Mouse (Mus musculus): ENCODE measurements around the gene Prkch. TPM values are rescaled to one million over a fixed set of nuclear protein-coding genes. Genes with fewer than 3 reads are reported as not detected.
A peak's percentile ranks its signal among the peaks of the same experiment; 100 is the strongest.

The Prkch gene
- polyA plus RNA-seq, 1 experiment from 2014 or later = 11.2 TPM

- H3K36me3 ChIP-seq (ENCODE audit: insufficient read depth, low read length) = no peaks in the 10 kb centered on the region
- ATAC-seq (replicated peaks; ENCODE audit: low FRiP score, low read depth) = 0 out of 2 replicates have a peak, but pooled peaks have one; percentile 10
- TF ChIP-seq CTCF (IDR thresholded peaks at IDR 0.05; ENCODE audit: low read depth) = no peak
- no peak overlapping the region for H3K9ac ChIP-seq (ENCODE audit: low read depth, low read length)
- no peaks in the 10 kb centered on the region for H3K27me3 ChIP-seq (ENCODE audit: insufficient read depth, low read length)
- peaks cover 10% of the 10 kb centered on the region for H3K4me1 ChIP-seq (replicated peaks; ENCODE audit: insufficient read depth, low read length)
- no peak overlapping the region for H3K4me3 ChIP-seq (replicated peaks; ENCODE audit: low read depth, low read length)
- peak; percentile 42 for DNase-seq (ENCODE audit: low spot score)
- WGBS = 9% methylated on average over 8 of the region's 8 CpGs
- H3K4me2 ChIP-seq (ENCODE audit: low read length) = 0 out of 2 replicates have a peak overlapping the region, but pooled peaks have one; percentile 7
- no peaks in the 10 kb centered on the region for H3K9me3 ChIP-seq (replicated peaks; ENCODE audit: low read length)
- H3K27ac ChIP-seq = no peak overlapping the region; the same call in 1 of the 2 replicates
Observed at GRCm38 (mm10) chr12:73632671-73633244, 48.2 kb downstream of the Prkch start.

- 70% methylated on average over 4 of the region's 4 CpGs for WGBS
- Histone ChIP-seq H3K27me3 (ENCODE audit: insufficient read depth, low read length) (no peaks in the 10 kb centered on the region), H3K36me3 (ENCODE audit: insufficient read depth, low read length) (no peaks in the 10 kb centered on the region), H3K27ac (no peak overlapping the region), H3K4me3 (replicated peaks; ENCODE audit: low read depth, low read length) (no peak overlapping the region), H3K4me1 (replicated peaks; ENCODE audit: insufficient read depth, low read length) (peaks cover 10% of the 10 kb centered on the region), H3K9me3 (replicated peaks; ENCODE audit: low read length) (no peaks in the 10 kb centered on the region), H3K4me2 (ENCODE audit: low read length) (no peak overlapping the region), H3K9ac (ENCODE audit: low read depth, low read length) (no peak overlapping the region)
- no peak for TF ChIP-seq CTCF (IDR thresholded peaks at IDR 0.05; ENCODE audit: low read depth)
- DNase-seq (ENCODE audit: low spot score) = no peak
- no peak for ATAC-seq (replicated peaks; ENCODE audit: low FRiP score, low read depth)
Observed at GRCm38 (mm10) chr12:73633707-73634106, 49.1 kb downstream of the Prkch start.

- WGBS = 65% methylated on average over 2 of the region's 2 CpGs
- Histone ChIP-seq H3K4me3 (replicated peaks; ENCODE audit: low read depth, low read length) (no peak overlapping the region), H3K36me3 (ENCODE audit: insufficient read depth, low read length) (no peaks in the 10 kb centered on the region), H3K4me1 (replicated peaks; ENCODE audit: insufficient read depth, low read length) (no peaks in the 10 kb centered on the region; the same call in 1 of the 2 replicates), H3K27ac (no peak overlapping the region), H3K27me3 (ENCODE audit: insufficient read depth, low read length) (no peaks in the 10 kb centered on the region), H3K4me2 (ENCODE audit: low read length) (no peak overlapping the region), H3K9me3 (replicated peaks; ENCODE audit: low read length) (no peaks in the 10 kb centered on the region), H3K9ac (ENCODE audit: low read depth, low read length) (no peak overlapping the region)
- ATAC-seq (replicated peaks; ENCODE audit: low FRiP score, low read depth) (no peak), DNase-seq (ENCODE audit: low spot score) (no peak)
- TF ChIP-seq CTCF (IDR thresholded peaks at IDR 0.05; ENCODE audit: low read depth) = no peak
Observed at GRCm38 (mm10) chr12:73639571-73639970, 55.0 kb downstream of the Prkch start.

- no peak for DNase-seq (ENCODE audit: low spot score)
- no peak overlapping the region for H3K27ac ChIP-seq
- no peaks in the 10 kb centered on the region for H3K36me3 ChIP-seq (ENCODE audit: insufficient read depth, low read length)
- H3K4me1 ChIP-seq (replicated peaks; ENCODE audit: insufficient read depth, low read length) = no peaks in the 10 kb centered on the region; the same call in 1 of the 2 replicates
- no peak overlapping the region for H3K9ac ChIP-seq (ENCODE audit: low read depth, low read length)
- H3K9me3 ChIP-seq (replicated peaks; ENCODE audit: low read length) = no peaks in the 10 kb centered on the region
- WGBS = 84% methylated on average over 13 of the region's 13 CpGs
- no peak overlapping the region for H3K4me2 ChIP-seq (ENCODE audit: low read length)
- no peak for TF ChIP-seq CTCF (IDR thresholded peaks at IDR 0.05; ENCODE audit: low read depth)
- H3K27me3 ChIP-seq (ENCODE audit: insufficient read depth, low read length) = no peaks in the 10 kb centered on the region
- no peak for ATAC-seq (replicated peaks; ENCODE audit: low FRiP score, low read depth)
- no peak overlapping the region for H3K4me3 ChIP-seq (replicated peaks; ENCODE audit: low read depth, low read length)
Observed at GRCm38 (mm10) chr12:73641183-73641582, 56.6 kb downstream of the Prkch start.

GRCm38 (mm10) chr12:73645216-73645615 lies 60.6 kb downstream of the Prkch start:
- H3K9me3 ChIP-seq (replicated peaks; ENCODE audit: low read length) = no peaks in the 10 kb centered on the region
- H3K36me3 ChIP-seq (ENCODE audit: insufficient read depth, low read length) = no peaks in the 10 kb centered on the region
- ATAC-seq (replicated peaks; ENCODE audit: low FRiP score, low read depth) = no peak
- H3K4me3 ChIP-seq (replicated peaks; ENCODE audit: low read depth, low read length) = no peak overlapping the region
- no peak overlapping the region for H3K4me2 ChIP-seq (ENCODE audit: low read length)
- no peak overlapping the region for H3K27ac ChIP-seq
- WGBS = 81% methylated on average over 6 of the region's 6 CpGs
- H3K4me1 ChIP-seq (replicated peaks; ENCODE audit: insufficient read depth, low read length) = no peaks in the 10 kb centered on the region
- TF ChIP-seq CTCF (IDR thresholded peaks at IDR 0.05; ENCODE audit: low read depth) = no peak
- no peaks in the 10 kb centered on the region for H3K27me3 ChIP-seq (ENCODE audit: insufficient read depth, low read length)
- no peak overlapping the region for H3K9ac ChIP-seq (ENCODE audit: low read depth, low read length)
- no peak for DNase-seq (ENCODE audit: low spot score)

GRCm38 (mm10) chr12:73647686-73648085 lies 63.1 kb downstream of the Prkch start:
- no peak overlapping the region for H3K4me2 ChIP-seq (ENCODE audit: low read length)
- DNase-seq (ENCODE audit: low spot score) (no peak), ATAC-seq (replicated peaks; ENCODE audit: low FRiP score, low read depth) (no peak)
- WGBS = 82% methylated on average over 2 of the region's 2 CpGs
- no peaks in the 10 kb centered on the region for H3K27me3 ChIP-seq (ENCODE audit: insufficient read depth, low read length)
- H3K4me3 ChIP-seq (replicated peaks; ENCODE audit: low read depth, low read length) = no peak overlapping the region
- H3K36me3 ChIP-seq (ENCODE audit: insufficient read depth, low read length) = no peaks in the 10 kb centered on the region
- TF ChIP-seq CTCF (IDR thresholded peaks at IDR 0.05; ENCODE audit: low read depth) = no peak
- no peak overlapping the region for H3K27ac ChIP-seq
- no peaks in the 10 kb centered on the region for H3K9me3 ChIP-seq (replicated peaks; ENCODE audit: low read length)
- H3K4me1 ChIP-seq (replicated peaks; ENCODE audit: insufficient read depth, low read length) = no peaks in the 10 kb centered on the region
- no peak overlapping the region for H3K9ac ChIP-seq (ENCODE audit: low read depth, low read length)

All from kidney, postnatal 0 days (tissue).